Mouse (Mus musculus): Measurements from ENCODE around the gene Tmem208. TPM values are rescaled to one million over a fixed set of nuclear protein-coding genes. Genes with fewer than 3 reads are reported as not detected.
A peak's percentile ranks its signal among the peaks of the same experiment; 100 is the strongest.

Gene Tmem208
- total RNA-seq, 2 experiments from 2014 or later, result 47.4 to 47.9 TPM

- no peak for DNase-seq (ENCODE audit: extremely low spot score in 1 of 2, low spot score in 2 of 2)
- intact Hi-C loops (cut with DNase I), result no loop called here
Observed at GRCm38 (mm10) chr8:105373032-105373431, 46.9 kb downstream of the Tmem208 start, which contains the start of gene Plekhg4. Plekhg4 (plus strand) TSS chr8:105373274.

GRCm38 (mm10) chr8:105374513-105374966 is 48.4 kb downstream of the Tmem208 start:
- peak in 1 of 2 experiments; percentile 80 for DNase-seq (ENCODE audit: extremely low spot score in 1 of 2, low spot score in 2 of 2)
- intact Hi-C loops (cut with DNase I), result no loop called here

DNA sequence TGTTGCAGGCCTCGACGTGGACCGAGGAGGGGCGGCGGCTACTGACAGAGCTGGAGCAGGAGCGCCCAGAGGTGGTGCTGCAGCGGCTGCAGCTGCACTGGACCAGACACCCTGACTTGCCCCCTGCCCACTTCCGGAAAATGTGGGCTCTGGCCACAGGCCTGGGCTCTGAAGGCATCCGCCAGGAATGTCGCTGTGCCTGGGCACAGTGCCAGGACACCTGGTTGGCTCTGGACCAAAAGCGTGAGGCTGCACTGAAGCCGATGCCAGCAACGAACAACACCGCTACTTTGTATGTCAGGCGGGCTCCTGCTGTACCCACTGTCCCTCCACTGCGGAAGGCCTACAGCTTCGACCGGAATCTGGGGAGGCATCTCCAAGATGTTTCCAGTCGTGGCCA is 52.5 kb downstream of the Tmem208 start:
- intact Hi-C loops (cut with DNase I), result no loop called here
- DNase-seq (ENCODE audit: extremely low spot score in 1 of 2, low spot score in 2 of 2), result peak; percentile 49 to 78

- no peak for DNase-seq (ENCODE audit: extremely low spot score in 1 of 2, low spot score in 2 of 2)
- intact Hi-C loops (cut with DNase I), result no loop called here
Observed at GRCm38 (mm10) chr8:105380308-105380707, 54.2 kb downstream of the Tmem208 start.

GRCm38 (mm10) chr8:105384070-105384469 is 57.9 kb downstream of the Tmem208 start:
- intact Hi-C loops (cut with DNase I), result no loop called here
- DNase-seq (ENCODE audit: extremely low spot score in 1 of 2, low spot score in 2 of 2), result no peak

Small RNA genes lying within 50 kb of the gene (microRNA-seq; reads per million reads assigned to microRNA genes)
- gene Gm27320 (not detected), gene Mir328 (5,009 reads per million, percentile 92 among the genes with 10 or more reads in this experiment)

Other genes with a start within 250 kb of the Tmem208 start
- gene Ces3b, start 242.6 kb upstream of the Tmem208 start, total RNA-seq (2021), result not detected
- not detected for gene Ces4a, start 194.6 kb upstream of the Tmem208 start, total RNA-seq (2021)
- 10 to 100 TPM; 20.9 to 23.0 TPM for gene Cbfb, start 155.7 kb upstream of the Tmem208 start, total RNA-seq (2021)
- gene D230025D16Rik, start 101.2 kb upstream of the Tmem208 start, total RNA-seq (2021), result 10 to 100 TPM; 27.5 to 28.0 TPM
- gene B3gnt9, start 71.2 kb upstream of the Tmem208 start, total RNA-seq (2021), result 1 to 10 TPM; 3.0 to 3.8 TPM
- gene Tradd, start 61.7 kb upstream of the Tmem208 start, total RNA-seq (2021), result 1 to 10 TPM; 5.5 to 5.8 TPM
- under 1 TPM; 0.58 to 0.61 TPM for gene Fbxl8, start 61.7 kb upstream of the Tmem208 start, total RNA-seq (2021)
- gene Hsf4, start 56.6 kb upstream of the Tmem208 start, total RNA-seq (2021), result under 1 TPM; 0.34 to 0.75 TPM
- 1 to 10 TPM; 3.2 to 3.5 TPM for gene Nol3, start 50.2 kb upstream of the Tmem208 start, total RNA-seq (2021)
- gene 4931428F04Rik, start 36.5 kb upstream of the Tmem208 start, total RNA-seq (2021), result 10 to 100 TPM; 68.2 to 82.2 TPM
- 1 to 10 TPM; 4.2 to 4.3 TPM for gene Exoc3l, start 30.3 kb upstream of the Tmem208 start, total RNA-seq (2021)
- gene E2f4, start 28.7 kb upstream of the Tmem208 start, total RNA-seq (2021), result 10 to 100 TPM; 29.6 to 30.2 TPM
- gene Elmo3, start 20.8 kb upstream of the Tmem208 start, total RNA-seq (2021), result under 1 TPM; 0.41 to 0.83 TPM
- gene Lrrc29, start 76 bp upstream of the Tmem208 start, total RNA-seq (2021), result 1 to 10 TPM; 5.4 to 5.6 TPM
- gene Fhod1, start 21.6 kb downstream of the Tmem208 start, total RNA-seq (2021), result 1 to 10 TPM; 2.6 to 2.7 TPM
- gene Slc9a5, start 22.5 kb downstream of the Tmem208 start, total RNA-seq (2021), result 10 to 100 TPM; 25.7 to 27.7 TPM
- 1 to 10 TPM; 2.2 to 3.7 TPM for gene Plekhg4, start 46.9 kb downstream of the Tmem208 start, total RNA-seq (2021)
- not detected for gene Kctd19, start 87.1 kb downstream of the Tmem208 start, total RNA-seq (2021)
- gene Lrrc36, start 87.2 kb downstream of the Tmem208 start, total RNA-seq (2021), result under 1 TPM; 0.32 to 0.79 TPM
- gene Tppp3, start 145.2 kb downstream of the Tmem208 start, total RNA-seq (2021), result 10 to 100 TPM; 75.5 to 88.7 TPM
- 10 to 100 TPM; 21.6 to 21.8 TPM for gene Zdhhc1, start 170.5 kb downstream of the Tmem208 start, total RNA-seq (2021)
- not detected for gene Hsd11b2, start 192.4 kb downstream of the Tmem208 start, total RNA-seq (2021)
- 100 to 1,000 TPM; 346 to 352 TPM for gene Atp6v0d1, start 239.7 kb downstream of the Tmem208 start, total RNA-seq (2021)

All from left cerebral cortex, postnatal 10 days (tissue).